Mouse (Mus musculus): ENCODE measurements at regions not wholly inside any gene's neighbourhood (a gene's known extent, or its start where the extent isn't known, plus 50 kb on each side); places are given as distances from the start of the nearest gene placed in this dataset.

DNA sequence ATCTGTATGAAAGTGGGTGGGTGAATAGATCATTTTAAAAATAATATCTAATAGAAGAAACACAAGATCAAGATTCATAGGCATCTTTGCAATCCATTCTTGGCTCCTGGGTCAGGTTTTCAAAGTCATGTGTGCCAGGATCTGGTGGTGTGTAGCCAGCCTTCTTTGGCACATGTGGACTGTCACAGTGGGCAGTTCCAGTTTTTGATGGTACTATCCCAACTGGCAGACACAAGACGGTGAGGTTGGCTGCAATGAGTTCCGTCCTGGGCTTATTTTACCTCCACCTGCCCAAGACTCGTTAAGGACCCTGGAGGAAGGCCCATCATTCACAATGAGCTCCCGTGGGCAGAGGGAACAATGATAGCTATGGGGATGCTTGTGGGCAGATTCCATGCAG lies 435.1 kb upstream of the Nrp1 start:
- 81% methylated on average over 4 of the region's 4 CpGs for WGBS
- ATAC-seq (ENCODE audit: borderline replicate concordance, extremely low read depth, low FRiP score, low TSS enrichment) = no peak

DNA sequence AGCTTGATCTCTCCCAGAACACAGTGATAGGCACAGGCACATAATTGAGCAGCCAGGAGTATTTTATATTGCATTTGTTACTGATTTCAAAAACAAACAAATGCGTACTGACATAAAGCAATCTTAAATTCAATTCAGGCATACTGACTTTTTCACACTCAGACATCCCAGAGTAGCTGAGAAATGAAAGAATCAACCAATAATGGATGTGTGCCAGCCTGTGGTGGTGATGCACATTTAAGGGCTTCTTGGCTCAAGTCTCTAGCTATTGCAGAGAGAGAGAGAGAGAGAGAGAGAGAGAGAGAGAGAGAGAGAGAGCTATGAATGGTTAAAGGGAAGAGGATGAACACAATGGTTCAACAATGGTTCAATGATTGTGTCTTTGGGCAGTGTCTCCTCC lies 426.1 kb upstream of the Nrp1 start:
- H3K4me3 ChIP-seq = no peak overlapping the region
- no peak overlapping the region for H3K27ac ChIP-seq
- WGBS = 76% methylated on average over 1 of the region's 1 CpGs
- H3K4me1 ChIP-seq = no peaks in the 10 kb centered on the region
- no peak overlapping the region for H3K4me2 ChIP-seq
- H3K9me3 ChIP-seq = no peaks in the 10 kb centered on the region
- ATAC-seq (ENCODE audit: borderline replicate concordance, extremely low read depth, low FRiP score, low TSS enrichment) = no peak
- no peaks in the 10 kb centered on the region for H3K27me3 ChIP-seq
- H3K36me3 ChIP-seq = no peaks in the 10 kb centered on the region
- H3K9ac ChIP-seq = no peak overlapping the region

More for the DNA sequence above, 435.1 kb upstream of the Nrp1 start:
- H3K27me3 ChIP-seq = no peaks in the 10 kb centered on the region
- no peak overlapping the region for H3K4me2 ChIP-seq
- no peak overlapping the region for H3K4me3 ChIP-seq
- no peak overlapping the region for H3K9ac ChIP-seq
- no peaks in the 10 kb centered on the region for H3K36me3 ChIP-seq
- no peak overlapping the region for H3K27ac ChIP-seq
- H3K4me1 ChIP-seq = no peaks in the 10 kb centered on the region
- H3K9me3 ChIP-seq = no peaks in the 10 kb centered on the region

DNA sequence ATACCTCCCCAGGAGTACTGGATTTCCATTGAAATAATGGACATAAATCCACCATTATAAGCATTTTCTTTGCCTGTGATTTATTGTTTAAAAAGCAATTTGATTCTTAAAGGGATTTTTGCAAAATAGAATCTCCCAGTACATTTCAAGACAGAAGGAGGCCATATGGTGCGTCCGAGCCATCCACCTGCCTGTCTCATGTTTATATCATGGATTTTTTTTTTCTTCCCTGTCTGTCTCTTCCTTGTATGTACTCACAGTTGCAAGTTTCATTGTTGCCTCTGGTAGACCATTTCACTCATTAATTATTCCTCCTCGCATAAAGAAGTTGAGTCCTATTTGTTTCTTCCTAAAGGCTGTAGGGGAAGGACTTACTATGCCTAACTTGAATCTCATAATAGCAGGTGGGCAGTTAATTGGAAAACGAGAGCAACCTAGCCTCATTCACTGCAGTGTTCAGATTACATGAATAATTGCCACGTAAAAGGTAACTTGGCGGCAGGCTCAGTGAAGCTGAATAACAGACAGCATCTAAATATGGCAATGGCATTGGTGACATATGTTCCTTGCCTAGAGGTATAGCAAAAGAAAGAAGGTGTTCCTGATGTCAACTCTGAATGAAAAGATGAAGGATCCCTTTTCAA lies 421.5 kb upstream of the Nrp1 start:
- no peak for ATAC-seq (ENCODE audit: borderline replicate concordance, extremely low read depth, low FRiP score, low TSS enrichment)
- H3K4me3 ChIP-seq = no peak overlapping the region
- 87% methylated on average over 6 of the region's 6 CpGs for WGBS
- H3K4me2 ChIP-seq = no peak overlapping the region
- no peaks in the 10 kb centered on the region for H3K27me3 ChIP-seq
- no peaks in the 10 kb centered on the region for H3K9me3 ChIP-seq
- no peaks in the 10 kb centered on the region for H3K36me3 ChIP-seq
- H3K4me1 ChIP-seq = no peaks in the 10 kb centered on the region
- no peak overlapping the region for H3K9ac ChIP-seq
- H3K27ac ChIP-seq = no peak overlapping the region

DNA sequence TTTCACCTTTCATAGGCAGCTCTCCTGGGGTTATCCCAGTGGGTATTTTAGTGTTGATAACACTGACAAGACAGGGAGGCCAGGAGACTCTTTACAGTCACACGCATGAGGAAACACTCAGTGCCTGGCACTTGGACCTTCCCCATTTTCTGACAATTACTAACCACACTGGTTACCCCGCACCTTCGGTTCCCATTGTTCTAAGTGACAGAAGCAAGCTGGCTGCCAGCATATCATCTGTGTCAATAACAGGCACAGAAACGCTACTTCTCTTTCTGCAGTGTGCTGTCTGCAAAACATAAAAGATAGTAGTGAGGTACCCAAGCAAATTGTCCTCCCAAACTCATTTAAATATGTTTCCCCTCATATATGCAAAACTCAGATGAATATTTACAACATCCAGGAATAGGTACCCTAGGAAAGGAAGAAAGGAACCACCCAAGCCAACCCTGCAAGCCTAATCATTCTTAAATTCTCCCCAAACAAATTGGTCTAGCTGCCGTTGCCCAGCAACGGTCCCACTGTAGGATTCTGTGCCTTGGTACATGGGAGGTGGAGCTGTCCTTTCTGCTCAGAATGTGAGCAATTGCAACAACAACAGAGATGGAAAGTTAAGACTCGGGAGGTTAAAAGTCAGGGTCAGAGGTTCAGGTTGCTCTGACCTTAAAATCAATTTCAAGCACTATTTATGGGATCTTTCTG lies 419.0 kb upstream of the Nrp1 start:
- Histone ChIP-seq H3K4me1 (no peaks in the 10 kb centered on the region), H3K4me3 (no peak overlapping the region), H3K36me3 (no peaks in the 10 kb centered on the region), H3K9me3 (no peaks in the 10 kb centered on the region), H3K9ac (no peak overlapping the region), H3K27ac (no peak overlapping the region), H3K27me3 (no peaks in the 10 kb centered on the region), H3K4me2 (no peak overlapping the region)
- 53% methylated on average over 7 of the region's 7 CpGs for WGBS
- no peak for ATAC-seq (ENCODE audit: borderline replicate concordance, extremely low read depth, low FRiP score, low TSS enrichment)

DNA sequence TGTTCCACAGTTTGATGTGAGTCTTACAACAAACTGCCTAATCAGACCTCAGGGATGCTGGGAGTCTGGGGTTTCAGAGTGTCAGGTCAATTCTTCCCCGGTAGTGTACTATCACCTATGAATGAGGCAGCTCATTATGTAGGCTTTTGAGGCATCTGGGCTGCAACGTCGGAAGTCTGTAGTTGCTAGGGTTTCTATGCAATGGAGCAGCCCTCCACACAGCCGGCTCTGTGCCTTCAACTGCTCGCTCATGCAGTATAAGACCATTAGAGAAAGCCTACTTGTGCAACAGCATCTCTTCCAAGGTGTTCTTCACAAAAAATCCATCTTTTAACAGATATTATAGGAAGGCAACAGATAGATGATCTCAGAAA lies 418.4 kb upstream of the Nrp1 start:
- H3K4me3 ChIP-seq = no peak overlapping the region
- no peak overlapping the region for H3K4me2 ChIP-seq
- no peaks in the 10 kb centered on the region for H3K9me3 ChIP-seq
- no peaks in the 10 kb centered on the region for H3K36me3 ChIP-seq
- no peak for ATAC-seq (ENCODE audit: borderline replicate concordance, extremely low read depth, low FRiP score, low TSS enrichment)
- no peak overlapping the region for H3K9ac ChIP-seq
- WGBS = 59% methylated on average over 5 of the region's 5 CpGs
- no peaks in the 10 kb centered on the region for H3K4me1 ChIP-seq
- H3K27me3 ChIP-seq = no peaks in the 10 kb centered on the region
- H3K27ac ChIP-seq = no peak overlapping the region

DNA sequence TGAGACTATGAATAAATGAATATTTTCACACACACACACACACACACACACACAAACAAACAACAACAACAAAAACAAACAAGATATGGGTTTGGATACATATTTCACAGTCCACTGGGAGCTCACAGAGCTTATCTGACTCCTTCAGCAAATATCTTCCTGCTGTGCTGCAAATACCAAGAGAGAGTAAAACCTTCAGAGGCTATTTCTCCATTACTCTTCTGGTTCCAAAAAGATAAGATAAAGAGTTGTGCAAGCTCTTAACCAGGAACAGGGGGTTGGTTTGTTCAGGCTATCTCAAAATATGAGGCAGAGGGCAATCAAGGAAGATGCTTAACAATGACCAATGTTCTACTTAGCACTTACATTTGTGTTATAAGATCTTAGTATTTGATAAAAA lies 416.1 kb upstream of the Nrp1 start:
- no peaks in the 10 kb centered on the region for H3K4me1 ChIP-seq

DNA sequence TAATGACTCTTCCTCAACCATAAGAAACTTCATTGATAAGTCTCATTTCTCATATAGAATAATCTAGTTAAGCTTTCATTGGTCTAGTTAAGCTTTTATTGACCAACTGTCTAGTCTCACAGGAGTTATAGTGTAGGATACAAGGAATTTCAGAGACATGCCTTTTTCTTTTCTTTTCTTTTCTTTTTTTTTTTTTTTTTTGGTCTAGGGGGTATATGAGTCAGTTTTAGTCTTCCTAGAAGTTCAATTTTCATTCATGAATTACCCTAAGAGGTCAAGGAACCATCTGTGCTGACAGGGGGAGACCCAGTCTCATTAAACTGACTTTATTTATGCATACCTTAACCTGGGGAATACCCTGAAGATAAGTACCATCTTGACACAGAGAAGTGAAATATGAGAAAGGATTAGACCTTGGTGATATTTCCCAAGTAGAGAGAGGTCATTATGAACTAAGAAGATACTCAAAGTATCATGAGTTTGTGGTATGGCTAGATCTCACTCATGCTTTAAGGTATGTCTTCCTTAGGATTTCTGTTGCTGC lies 413.4 kb upstream of the Nrp1 start:
- H3K9ac ChIP-seq = no peak overlapping the region
- H3K27me3 ChIP-seq = no peaks in the 10 kb centered on the region
- no peaks in the 10 kb centered on the region for H3K36me3 ChIP-seq
- H3K27ac ChIP-seq = no peak overlapping the region
- ATAC-seq (ENCODE audit: borderline replicate concordance, extremely low read depth, low FRiP score, low TSS enrichment) = no peak
- H3K4me3 ChIP-seq = no peak overlapping the region
- no peaks in the 10 kb centered on the region for H3K4me1 ChIP-seq
- H3K4me2 ChIP-seq = no peak overlapping the region
- no peaks in the 10 kb centered on the region for H3K9me3 ChIP-seq

More for the DNA sequence above, 416.1 kb upstream of the Nrp1 start:
- no peak overlapping the region for H3K4me3 ChIP-seq
- H3K4me2 ChIP-seq = no peak overlapping the region
- no peak overlapping the region for H3K27ac ChIP-seq
- H3K9ac ChIP-seq = no peak overlapping the region
- H3K27me3 ChIP-seq = no peaks in the 10 kb centered on the region
- ATAC-seq (ENCODE audit: borderline replicate concordance, extremely low read depth, low FRiP score, low TSS enrichment) = no peak
- H3K9me3 ChIP-seq = no peaks in the 10 kb centered on the region
- H3K36me3 ChIP-seq = no peaks in the 10 kb centered on the region

DNA sequence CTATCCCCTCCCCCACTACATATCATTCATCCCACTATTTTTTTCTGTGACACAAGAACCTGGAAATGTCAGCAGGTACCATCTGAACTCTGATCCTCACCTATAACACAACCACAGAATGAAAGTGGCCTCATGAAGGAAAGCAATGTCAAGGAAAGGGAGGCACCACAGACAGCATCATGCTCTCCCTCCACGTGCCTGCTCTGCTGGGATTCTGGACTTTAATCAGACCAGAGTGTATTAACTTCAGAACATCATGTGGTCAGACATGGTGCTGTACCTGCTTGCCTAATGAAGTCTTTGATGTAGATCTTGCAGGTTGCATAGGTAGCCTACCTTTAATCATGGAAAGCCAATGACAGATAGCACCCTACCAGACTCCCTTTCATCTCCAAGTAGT lies 400.8 kb upstream of the Nrp1 start:
- Histone ChIP-seq H3K4me1 (no peaks in the 10 kb centered on the region), H3K9me3 (no peaks in the 10 kb centered on the region), H3K27ac (no peak overlapping the region), H3K4me3 (no peak overlapping the region), H3K4me2 (no peak overlapping the region), H3K9ac (no peak overlapping the region), H3K27me3 (no peaks in the 10 kb centered on the region), H3K36me3 (no peaks in the 10 kb centered on the region)
- ATAC-seq (ENCODE audit: borderline replicate concordance, extremely low read depth, low FRiP score, low TSS enrichment) = no peak
- WGBS = 56% methylated on average over 1 of the region's 1 CpGs

DNA sequence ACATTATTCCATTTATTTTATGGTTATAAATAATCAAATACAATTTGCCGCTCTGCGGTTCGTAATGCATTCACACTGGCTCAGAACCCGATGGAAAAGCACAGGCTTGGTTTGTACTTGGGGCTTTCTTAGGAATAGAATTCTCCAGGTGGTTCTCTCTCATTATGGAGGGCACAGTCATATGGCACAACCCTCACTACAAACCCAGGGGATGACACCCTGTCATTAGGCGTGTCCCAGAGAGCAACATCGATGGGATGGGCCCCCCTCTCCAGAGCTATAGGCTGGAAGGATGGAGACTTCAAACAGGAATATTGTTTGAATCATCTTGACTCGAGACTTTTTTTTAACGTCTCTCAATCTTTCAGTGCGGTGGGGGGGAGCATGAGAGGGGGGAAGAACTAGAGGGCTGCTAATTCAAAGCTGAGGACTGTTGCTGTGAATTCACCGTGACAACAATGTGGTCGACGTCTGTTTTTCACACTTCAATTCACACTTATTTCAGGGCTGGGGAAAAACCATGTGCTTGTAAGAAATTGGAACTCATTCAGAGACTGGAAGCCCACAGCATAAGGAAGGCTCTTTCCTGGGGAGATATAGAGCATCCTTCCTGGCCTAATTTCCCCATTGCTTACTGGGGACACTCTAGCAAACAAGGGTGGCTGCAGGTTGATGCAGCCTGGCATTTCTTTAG lies 399.9 kb upstream of the Nrp1 start:
- ATAC-seq (ENCODE audit: borderline replicate concordance, extremely low read depth, low FRiP score, low TSS enrichment) = no peak
- 68% methylated on average over 12 of the region's 12 CpGs for WGBS
- no peak overlapping the region for H3K27ac ChIP-seq

DNA sequence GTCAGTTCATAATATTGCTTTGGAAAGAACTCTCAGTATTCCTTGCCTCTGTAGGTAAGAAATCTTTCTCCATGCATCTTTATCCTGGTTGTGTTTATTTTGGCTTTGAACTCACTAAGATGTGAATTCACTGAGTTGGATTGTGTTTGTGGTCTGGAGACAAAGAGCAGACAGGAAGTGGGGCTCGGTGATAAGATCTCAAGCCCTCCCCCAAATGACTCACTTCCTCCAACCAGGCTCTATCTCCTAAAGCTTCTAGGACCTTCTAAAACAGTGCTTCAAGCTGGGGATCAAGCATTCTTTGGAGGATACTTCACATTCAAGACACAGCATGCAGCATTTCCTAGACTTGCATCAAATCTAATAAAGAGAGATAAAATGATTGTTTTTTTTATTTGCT lies 395.5 kb upstream of the Nrp1 start:
- Histone ChIP-seq H3K4me2 (no peak overlapping the region), H3K36me3 (no peaks in the 10 kb centered on the region), H3K9ac (no peak overlapping the region), H3K27ac (no peak overlapping the region), H3K4me3 (no peak overlapping the region), H3K4me1 (0 out of 2 replicates have a peak, but pooled peaks cover 5% of the 10 kb centered on the region), H3K9me3 (no peaks in the 10 kb centered on the region), H3K27me3 (no peaks in the 10 kb centered on the region)
- WGBS = 62% methylated on average over 1 of the region's 1 CpGs
- no peak for ATAC-seq (ENCODE audit: borderline replicate concordance, extremely low read depth, low FRiP score, low TSS enrichment)

More for the DNA sequence above, 399.9 kb upstream of the Nrp1 start:
- H3K4me1 ChIP-seq = 0 out of 2 replicates have a peak, but pooled peaks cover 3% of the 10 kb centered on the region
- H3K4me3 ChIP-seq = no peak overlapping the region
- H3K27me3 ChIP-seq = no peaks in the 10 kb centered on the region
- H3K9ac ChIP-seq = no peak overlapping the region
- no peaks in the 10 kb centered on the region for H3K36me3 ChIP-seq
- no peaks in the 10 kb centered on the region for H3K9me3 ChIP-seq
- no peak overlapping the region for H3K4me2 ChIP-seq

DNA sequence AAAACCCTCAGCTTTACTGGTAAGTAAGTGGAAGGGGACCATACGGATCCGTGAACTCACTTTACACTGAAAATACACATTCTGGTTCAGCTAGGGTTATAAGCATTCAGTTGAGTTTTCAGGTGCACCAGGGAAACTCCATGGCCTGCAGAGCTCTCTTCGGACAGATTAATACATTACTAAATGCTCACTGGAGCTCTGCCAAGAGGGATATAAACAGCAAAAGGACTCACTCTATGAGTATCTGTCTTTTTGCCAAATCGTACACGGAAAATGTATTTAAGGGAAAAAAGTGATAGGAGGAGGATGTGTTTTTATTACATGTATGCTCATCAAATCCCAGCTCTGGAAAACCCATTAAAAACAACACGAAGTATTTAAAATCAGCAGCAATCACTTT lies 394.8 kb upstream of the Nrp1 start:
- H3K9me3 ChIP-seq = no peaks in the 10 kb centered on the region
- H3K4me1 ChIP-seq = 0 out of 2 replicates have a peak, but pooled peaks cover 5% of the 10 kb centered on the region
- H3K4me3 ChIP-seq = no peak overlapping the region
- no peaks in the 10 kb centered on the region for H3K36me3 ChIP-seq
- no peaks in the 10 kb centered on the region for H3K27me3 ChIP-seq
- H3K4me2 ChIP-seq = no peak overlapping the region
- ATAC-seq (ENCODE audit: borderline replicate concordance, extremely low read depth, low FRiP score, low TSS enrichment) = no peak
- 38% methylated on average over 6 of the region's 6 CpGs for WGBS
- no peak overlapping the region for H3K9ac ChIP-seq
- H3K27ac ChIP-seq = no peak overlapping the region

DNA sequence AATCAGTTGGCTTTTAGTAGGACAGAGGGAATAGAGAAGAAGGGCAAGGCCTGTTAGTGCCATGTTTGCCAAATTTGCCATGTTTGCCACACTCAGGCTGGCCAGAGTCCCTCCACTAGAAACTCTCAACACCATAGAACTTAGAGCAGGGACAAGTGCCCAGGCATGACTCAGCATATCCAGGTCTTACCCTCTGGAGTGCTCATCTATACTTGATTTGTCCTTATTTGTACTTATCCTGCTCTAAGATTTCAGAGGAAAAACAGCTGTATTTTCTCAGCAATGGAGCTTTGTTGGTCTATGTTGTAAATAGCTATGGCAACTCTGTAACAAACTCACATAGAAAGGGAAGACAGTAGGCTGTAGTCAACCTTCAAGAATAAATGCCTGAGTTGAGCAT lies 393.6 kb upstream of the Nrp1 start:
- ATAC-seq (ENCODE audit: borderline replicate concordance, extremely low read depth, low FRiP score, low TSS enrichment) = no peak
- no peaks in the 10 kb centered on the region for H3K27me3 ChIP-seq
- H3K27ac ChIP-seq = no peak overlapping the region
- H3K4me1 ChIP-seq = 0 out of 2 replicates have a peak, but pooled peaks cover 5% of the 10 kb centered on the region
- H3K36me3 ChIP-seq = no peaks in the 10 kb centered on the region
- H3K9ac ChIP-seq = no peak overlapping the region
- no peaks in the 10 kb centered on the region for H3K9me3 ChIP-seq
- no peak overlapping the region for H3K4me2 ChIP-seq
- no peak overlapping the region for H3K4me3 ChIP-seq
